Mouse (Mus musculus): ENCODE measurements at regions not wholly inside any gene's neighbourhood (a gene's known extent, or its start where the extent isn't known, plus 50 kb on each side); places are given as distances from the start of the nearest gene placed in this dataset.

GRCm38 (mm10) chr9:52301521-52301920 is 133.1 kb upstream of the Zc3h12c start:
- H3K79me2 ChIP-seq (ENCODE audit: control insufficient read depth, insufficient read depth): no peaks in the 10 kb centered on the region
- no peak overlapping the region for H3K4me3 ChIP-seq (ENCODE audit: insufficient read depth, poor library complexity, severe bottlenecking)
- TF ChIP-seq MAX (IDR thresholded peaks at IDR 0.05) (no peak), FOSL1 (IDR thresholded peaks at IDR 0.05; ENCODE audit: insufficient read depth, low read length, poor library complexity, severe bottlenecking) (no peak), MYOD1 (IDR thresholded peaks at IDR 0.05; ENCODE audit: control insufficient read depth, insufficient read length, low read depth) (no peak), MYOG (IDR thresholded peaks at IDR 0.05; ENCODE audit: control insufficient read depth, extremely low read depth, insufficient read length) (no peak), CTCF (IDR thresholded peaks at IDR 0.05; ENCODE audit: control insufficient read depth, insufficient read depth, insufficient read length) (no peak), USF1 (IDR thresholded peaks at IDR 0.05; ENCODE audit: low read depth) (no peak), CEBPB (IDR thresholded peaks at IDR 0.05; ENCODE audit: low read depth) (no peak)

GRCm38 (mm10) chr9:52298329-52298728 is 130.0 kb upstream of the Zc3h12c start:
- H3K27me3 ChIP-seq (ENCODE audit: control insufficient read depth, insufficient read depth, insufficient read length): peaks cover 13% of the 10 kb centered on the region
- no peak overlapping the region for H3K4me3 ChIP-seq (ENCODE audit: insufficient read depth, poor library complexity, severe bottlenecking)
- no peak overlapping the region for H3ac ChIP-seq (ENCODE audit: control insufficient read depth, insufficient read length, low read depth)
- H3K36me3 ChIP-seq (ENCODE audit: control insufficient read depth, insufficient read depth): no peaks in the 10 kb centered on the region
- TF ChIP-seq MYOD1 (IDR thresholded peaks at IDR 0.05; ENCODE audit: control insufficient read depth, insufficient read length, low read depth): no peak
- TF ChIP-seq FOSL1 (IDR thresholded peaks at IDR 0.05; ENCODE audit: insufficient read depth, low read length, poor library complexity, severe bottlenecking): no peak
- no peak for TF ChIP-seq MYOG (IDR thresholded peaks at IDR 0.05; ENCODE audit: control insufficient read depth, extremely low read depth, insufficient read length)
- TF ChIP-seq CEBPB (IDR thresholded peaks at IDR 0.05; ENCODE audit: low read depth): no peak
- TF ChIP-seq CTCF (IDR thresholded peaks at IDR 0.05; ENCODE audit: control insufficient read depth, insufficient read depth, insufficient read length): no peak
- TF ChIP-seq USF1 (IDR thresholded peaks at IDR 0.05; ENCODE audit: low read depth): no peak
- no peak for TF ChIP-seq MAX (IDR thresholded peaks at IDR 0.05)
- no peaks in the 10 kb centered on the region for H3K79me2 ChIP-seq (ENCODE audit: control insufficient read depth, insufficient read depth)
- no peaks in the 10 kb centered on the region for H3K79me3 ChIP-seq (ENCODE audit: low read depth)

More at GRCm38 (mm10) chr9:52301521-52301920, 133.1 kb upstream of the Zc3h12c start:
- Histone ChIP-seq H3K79me3 (ENCODE audit: low read depth) (no peaks in the 10 kb centered on the region), H3K36me3 (ENCODE audit: control insufficient read depth, insufficient read depth) (no peaks in the 10 kb centered on the region), H3K27me3 (ENCODE audit: control insufficient read depth, insufficient read depth, insufficient read length) (peaks cover 13% of the 10 kb centered on the region), H3ac (ENCODE audit: control insufficient read depth, insufficient read length, low read depth) (no peak overlapping the region)

- Histone ChIP-seq H3K27me3 (ENCODE audit: control insufficient read depth, insufficient read depth, insufficient read length) (peaks cover 6% of the 10 kb centered on the region), H3K79me2 (ENCODE audit: control insufficient read depth, insufficient read depth) (no peaks in the 10 kb centered on the region), H3K36me3 (ENCODE audit: control insufficient read depth, insufficient read depth) (no peaks in the 10 kb centered on the region), H3K79me3 (ENCODE audit: low read depth) (no peaks in the 10 kb centered on the region), H3ac (ENCODE audit: control insufficient read depth, insufficient read length, low read depth) (no peak overlapping the region), H3K4me3 (ENCODE audit: insufficient read depth, poor library complexity, severe bottlenecking) (no peak overlapping the region)
- no peak for TF ChIP-seq CTCF (IDR thresholded peaks at IDR 0.05; ENCODE audit: control insufficient read depth, insufficient read depth, insufficient read length)
- TF ChIP-seq MYOG (IDR thresholded peaks at IDR 0.05; ENCODE audit: control insufficient read depth, extremely low read depth, insufficient read length): no peak
- TF ChIP-seq CEBPB (IDR thresholded peaks at IDR 0.05; ENCODE audit: low read depth): no peak
- no peak for TF ChIP-seq USF1 (IDR thresholded peaks at IDR 0.05; ENCODE audit: low read depth)
- no peak for TF ChIP-seq MYOD1 (IDR thresholded peaks at IDR 0.05; ENCODE audit: control insufficient read depth, insufficient read length, low read depth)
- no peak for TF ChIP-seq MAX (IDR thresholded peaks at IDR 0.05)
- TF ChIP-seq FOSL1 (IDR thresholded peaks at IDR 0.05; ENCODE audit: insufficient read depth, low read length, poor library complexity, severe bottlenecking): no peak
These were observed 126.3 kb upstream of the Zc3h12c start for GRCm38 (mm10) chr9:52294699-52295098.

GRCm38 (mm10) chr9:52289069-52289468 is 120.7 kb upstream of the Zc3h12c start:
- H3K36me3 ChIP-seq (ENCODE audit: control insufficient read depth, insufficient read depth): no peaks in the 10 kb centered on the region
- no peak overlapping the region for H3K4me3 ChIP-seq (ENCODE audit: insufficient read depth, poor library complexity, severe bottlenecking)
- TF ChIP-seq CEBPB (IDR thresholded peaks at IDR 0.05; ENCODE audit: low read depth) (no peak), MYOG (IDR thresholded peaks at IDR 0.05; ENCODE audit: control insufficient read depth, extremely low read depth, insufficient read length) (no peak), MYOD1 (IDR thresholded peaks at IDR 0.05; ENCODE audit: control insufficient read depth, insufficient read length, low read depth) (no peak), CTCF (IDR thresholded peaks at IDR 0.05; ENCODE audit: control insufficient read depth, insufficient read depth, insufficient read length) (no peak), USF1 (IDR thresholded peaks at IDR 0.05; ENCODE audit: low read depth) (no peak), MAX (IDR thresholded peaks at IDR 0.05) (no peak), FOSL1 (IDR thresholded peaks at IDR 0.05; ENCODE audit: insufficient read depth, low read length, poor library complexity, severe bottlenecking) (no peak)
- no peaks in the 10 kb centered on the region for H3K79me3 ChIP-seq (ENCODE audit: low read depth)
- H3ac ChIP-seq (ENCODE audit: control insufficient read depth, insufficient read length, low read depth): no peak overlapping the region
- H3K27me3 ChIP-seq (ENCODE audit: control insufficient read depth, insufficient read depth, insufficient read length): no peaks in the 10 kb centered on the region
- H3K79me2 ChIP-seq (ENCODE audit: control insufficient read depth, insufficient read depth): no peaks in the 10 kb centered on the region

- no peaks in the 10 kb centered on the region for H3K79me3 ChIP-seq (ENCODE audit: low read depth)
- TF ChIP-seq MAX (IDR thresholded peaks at IDR 0.05): no peak
- no peak for TF ChIP-seq CTCF (IDR thresholded peaks at IDR 0.05; ENCODE audit: control insufficient read depth, insufficient read depth, insufficient read length)
- TF ChIP-seq MYOG (IDR thresholded peaks at IDR 0.05; ENCODE audit: control insufficient read depth, extremely low read depth, insufficient read length): no peak
- no peak for TF ChIP-seq FOSL1 (IDR thresholded peaks at IDR 0.05; ENCODE audit: insufficient read depth, low read length, poor library complexity, severe bottlenecking)
- no peak for TF ChIP-seq MYOD1 (IDR thresholded peaks at IDR 0.05; ENCODE audit: control insufficient read depth, insufficient read length, low read depth)
- TF ChIP-seq USF1 (IDR thresholded peaks at IDR 0.05; ENCODE audit: low read depth): no peak
- TF ChIP-seq CEBPB (IDR thresholded peaks at IDR 0.05; ENCODE audit: low read depth): no peak
- H3K79me2 ChIP-seq (ENCODE audit: control insufficient read depth, insufficient read depth): no peaks in the 10 kb centered on the region
These were observed 119.4 kb upstream of the Zc3h12c start for GRCm38 (mm10) chr9:52287761-52288275.

More at GRCm38 (mm10) chr9:52287761-52288275, 119.4 kb upstream of the Zc3h12c start:
- H3ac ChIP-seq (ENCODE audit: control insufficient read depth, insufficient read length, low read depth): no peak overlapping the region
- H3K36me3 ChIP-seq (ENCODE audit: control insufficient read depth, insufficient read depth): no peaks in the 10 kb centered on the region
- no peak overlapping the region for H3K4me3 ChIP-seq (ENCODE audit: insufficient read depth, poor library complexity, severe bottlenecking)
- H3K27me3 ChIP-seq (ENCODE audit: control insufficient read depth, insufficient read depth, insufficient read length): no peaks in the 10 kb centered on the region

All from C2C12 (cell line).